Comparison of ENCODE assay signal across 11 mouse cellular contexts in genomic region chr1:90927308-90927707, GRCm38 (mm10). TPM values are rescaled to one million over a fixed set of nuclear protein-coding genes. Genes with fewer than 3 reads are reported as not detected.
A peak's percentile ranks its signal among the peaks of the same experiment; 100 is the strongest.
DNase-seq lines count a peak whose midpoint lies in the region; ATAC-seq and TF ChIP-seq lines count a peak whose summit lies in the region.
"Had no signal": no experiment of that assay in that cellular context is flagged by ENCODE, and none has a peak within 500 bp of the region (broad histone marks: within the 10 kb centered on the region; RNA-seq: fewer than 3 reads in every experiment).

No protein-coding gene starts in this region.

- no peaks in the 10 kb centered on the region for H3K36me3 ChIP-seq in embryonic facial prominence, embryonic 11.5 days (replicated peaks; ENCODE audit: control insufficient read depth, insufficient read depth, low read depth, low read length)
- no peaks in the 10 kb centered on the region for H3K36me3 ChIP-seq in embryonic facial prominence, embryonic 10.5 days (replicated peaks)
- H3K36me3 ChIP-seq in embryonic facial prominence, embryonic 14.5 days (ENCODE audit: control insufficient read depth, insufficient read depth, low read length): no peaks in the 10 kb centered on the region
- no peaks in the 10 kb centered on the region for H3K36me3 ChIP-seq in lung, embryonic 16.5 days (ENCODE audit: control insufficient read depth, insufficient read depth, low read length)
- H3K36me3 ChIP-seq: midbrain, embryonic 13.5 days had no signal

- no peak overlapping the region for H3K4me3 ChIP-seq in embryonic facial prominence, embryonic 11.5 days (ENCODE audit: low read depth, low read length)
- no peak overlapping the region for H3K4me3 ChIP-seq in embryonic facial prominence, embryonic 10.5 days
- no peak overlapping the region for H3K4me3 ChIP-seq in embryonic facial prominence, embryonic 14.5 days (ENCODE audit: low read depth, low read length)
- H3K4me3 ChIP-seq in lung, embryonic 16.5 days (ENCODE audit: low read length): no peak overlapping the region; the same call in 1 of the 2 replicates
- no peak overlapping the region for H3K4me3 ChIP-seq in cerebellum, adult 2 months (replicated peaks; ENCODE audit: insufficient read depth, low read depth, low read length)

- peak; percentile 14 for DNase-seq in embryonic facial prominence, embryonic 11.5 days (ENCODE audit: low spot score)
- no peak for DNase-seq in embryonic facial prominence, embryonic 10.5 days (ENCODE audit: low spot score)
- peak; percentile 86 for DNase-seq in embryonic facial prominence, embryonic 14.5 days (ENCODE audit: low spot score)
- peak; percentile 32 to 35 for DNase-seq in kidney, adult 8-10 months
- DNase-seq in thymus, postnatal 4 days: no peak
- DNase-seq in left cerebral cortex, adult 18-20 months (ENCODE audit: low spot score in 2 of 2): no peak
- DNase-seq in cerebellum, adult 2 months: no peak
- DNase-seq: left cerebral cortex, postnatal 4 days had no signal

- no peak overlapping the region for H3K27ac ChIP-seq in embryonic facial prominence, embryonic 11.5 days (replicated peaks; ENCODE audit: low read depth, low read length)
- H3K27ac ChIP-seq in embryonic facial prominence, embryonic 10.5 days (replicated peaks): no peak overlapping the region
- H3K27ac ChIP-seq in embryonic facial prominence, embryonic 14.5 days (replicated peaks; ENCODE audit: low read depth, low read length): no peak overlapping the region
- peak overlapping the region; percentile 64 for H3K27ac ChIP-seq in lung, embryonic 16.5 days (ENCODE audit: low read length)
- no peak overlapping the region for H3K27ac ChIP-seq in cerebellum, adult 2 months (ENCODE audit: insufficient read depth, low read length)
- H3K27ac ChIP-seq: midbrain, embryonic 13.5 days had no signal

- ATAC-seq in embryonic facial prominence, embryonic 11.5 days (replicated peaks; ENCODE audit: insufficient number of reproducible peaks, low FRiP score, low TSS enrichment, low read depth): no peak
- peak; percentile 74 for ATAC-seq in embryonic facial prominence, embryonic 14.5 days (ENCODE audit: low read depth)
- peak; percentile 69 for ATAC-seq in lung, embryonic 16.5 days (ENCODE audit: low read depth)

- no peak overlapping the region for H3K9ac ChIP-seq in embryonic facial prominence, embryonic 11.5 days (replicated peaks; ENCODE audit: low read length)
- H3K9ac ChIP-seq in embryonic facial prominence, embryonic 14.5 days (ENCODE audit: low read depth, low read length): no peak overlapping the region; the same call in 1 of the 2 replicates
- peak overlapping the region; percentile 57; the same call in 1 of the 2 replicates for H3K9ac ChIP-seq in lung, embryonic 16.5 days (ENCODE audit: low read length)
- H3K9ac ChIP-seq: midbrain, embryonic 13.5 days had no signal

- no peaks in the 10 kb centered on the region for H3K9me3 ChIP-seq in embryonic facial prominence, embryonic 11.5 days (replicated peaks; ENCODE audit: control insufficient read depth, low read length)
- H3K9me3 ChIP-seq in embryonic facial prominence, embryonic 10.5 days: no peaks in the 10 kb centered on the region
- H3K9me3 ChIP-seq in embryonic facial prominence, embryonic 14.5 days (ENCODE audit: control insufficient read depth, low read length): no peaks in the 10 kb centered on the region
- no peaks in the 10 kb centered on the region for H3K9me3 ChIP-seq in lung, embryonic 16.5 days (ENCODE audit: control insufficient read depth, low read length)
- H3K9me3 ChIP-seq: midbrain, embryonic 13.5 days had no signal

- no peak for TF ChIP-seq POLR2A in cerebellum, adult 2 months (IDR thresholded peaks at IDR 0.05; ENCODE audit: borderline replicate concordance, insufficient read depth, low read length)

- H3K4me2 ChIP-seq in embryonic facial prominence, embryonic 11.5 days (ENCODE audit: low read depth, low read length): no peak overlapping the region
- H3K4me2 ChIP-seq in embryonic facial prominence, embryonic 14.5 days (ENCODE audit: low read depth, low read length): peak overlapping the region; percentile 67
- peak overlapping the region; percentile 70 for H3K4me2 ChIP-seq in lung, embryonic 16.5 days (ENCODE audit: low read depth, low read length)

- 45% methylated on average over 15 of the region's 15 CpGs for WGBS in embryonic facial prominence, embryonic 11.5 days
- 53% methylated on average over 15 of the region's 15 CpGs for WGBS in embryonic facial prominence, embryonic 10.5 days
- WGBS in embryonic facial prominence, embryonic 14.5 days: 25% methylated on average over 15 of the region's 15 CpGs
- WGBS in lung, embryonic 16.5 days: 22% methylated on average over 15 of the region's 15 CpGs
- 37% methylated on average over 15 of the region's 15 CpGs for WGBS in cerebellum, adult 2 months

- no peaks in the 10 kb centered on the region; the same call in 1 of the 2 replicates for H3K4me1 ChIP-seq in embryonic facial prominence, embryonic 11.5 days (ENCODE audit: control insufficient read depth, insufficient read depth, low read length)
- peaks cover 14% of the 10 kb centered on the region for H3K4me1 ChIP-seq in embryonic facial prominence, embryonic 10.5 days
- H3K4me1 ChIP-seq in embryonic facial prominence, embryonic 14.5 days (ENCODE audit: control insufficient read depth, insufficient read depth, low read length): peaks cover 9% of the 10 kb centered on the region; the same call in 1 of the 2 replicates
- H3K4me1 ChIP-seq in lung, embryonic 16.5 days (replicated peaks; ENCODE audit: control insufficient read depth, insufficient read depth, low read length): peaks cover 16% of the 10 kb centered on the region
- H3K4me1 ChIP-seq in cerebellum, adult 2 months (ENCODE audit: control insufficient read depth, insufficient read depth, low read length): no peaks in the 10 kb centered on the region

- TF ChIP-seq CTCF in cerebellum, adult 2 months (IDR thresholded peaks at IDR 0.05; ENCODE audit: borderline replicate concordance, insufficient read depth, low read depth, low read length): no peak

- H3K27me3 ChIP-seq in embryonic facial prominence, embryonic 11.5 days (ENCODE audit: control insufficient read depth, insufficient read depth, low read length): peaks cover 5% of the 10 kb centered on the region
- H3K27me3 ChIP-seq in embryonic facial prominence, embryonic 10.5 days (replicated peaks; ENCODE audit: low read depth, poor library complexity, severe bottlenecking): peaks cover 18% of the 10 kb centered on the region
- H3K27me3 ChIP-seq in embryonic facial prominence, embryonic 14.5 days (replicated peaks; ENCODE audit: control insufficient read depth, insufficient read depth, low read length): no peaks in the 10 kb centered on the region
- no peaks in the 10 kb centered on the region for H3K27me3 ChIP-seq in lung, embryonic 16.5 days (ENCODE audit: control insufficient read depth, insufficient read depth, low read depth, low read length)
- H3K27me3 ChIP-seq in cerebellum, adult 2 months (ENCODE audit: control insufficient read depth, insufficient read depth, low read length): no peaks in the 10 kb centered on the region

RNA-seq across cellular contexts. Expression of gene Mlph, which starts 12.4 kb away (rescaled TPM):
- polyA plus RNA-seq in embryonic facial prominence, embryonic 11.5 days (2014; fragmentation: Nextera tagmentation; extraction: Ambion mirVana): 0.07 and 0.31 TPM in 2 replicates
- polyA plus RNA-seq in embryonic facial prominence, embryonic 10.5 days (2016; fragmentation: Nextera tagmentation; extraction: Ambion mirVana): 0.06 and 0.14 TPM in 2 replicates
- polyA plus RNA-seq in embryonic facial prominence, embryonic 14.5 days (2014; fragmentation: Nextera tagmentation; extraction: Ambion mirVana): 0.86 and 1.1 TPM in 2 replicates
- polyA plus RNA-seq in lung, embryonic 16.5 days (2015; fragmentation: Nextera tagmentation; extraction: Ambion mirVana): 1.5 and 2.0 TPM in 2 replicates
- total RNA-seq in left cerebral cortex, adult 18-20 months (2021): 1 to 10 TPM; 1.9 to 2.7 TPM
- 2.5 and 3.3 TPM in 2 replicates for polyA plus RNA-seq in cerebellum, adult 2 months (2012; rRNA removed)

RNA-seq across cellular contexts. Expression of gene Prlh, which starts 25.6 kb away (rescaled TPM):
- polyA plus RNA-seq in embryonic facial prominence, embryonic 11.5 days (2014; fragmentation: Nextera tagmentation; extraction: Ambion mirVana): not detected in 2 replicates
- polyA plus RNA-seq in embryonic facial prominence, embryonic 10.5 days (2016; fragmentation: Nextera tagmentation; extraction: Ambion mirVana): not detected in 2 replicates
- not detected in 2 replicates for polyA plus RNA-seq in embryonic facial prominence, embryonic 14.5 days (2014; fragmentation: Nextera tagmentation; extraction: Ambion mirVana)
- not detected in 2 replicates for polyA plus RNA-seq in lung, embryonic 16.5 days (2015; fragmentation: Nextera tagmentation; extraction: Ambion mirVana)
- not detected for total RNA-seq in left cerebral cortex, adult 18-20 months (2021)
- polyA plus RNA-seq in cerebellum, adult 2 months (2012; rRNA removed): 1.1 TPM in 1 of 2 replicates, not detected in the other
- total RNA-seq: hematopoietic stem cell, adult 5-6 weeks; left cerebral cortex, postnatal 4 days had no signal
- polyA plus RNA-seq: midbrain, embryonic 13.5 days had no signal

RNA-seq across cellular contexts. Expression of gene Rab17, which starts 42.2 kb away (rescaled TPM):
- polyA plus RNA-seq in embryonic facial prominence, embryonic 11.5 days (2014; fragmentation: Nextera tagmentation; extraction: Ambion mirVana): 0.64 and 0.70 TPM in 2 replicates
- polyA plus RNA-seq in embryonic facial prominence, embryonic 10.5 days (2016; fragmentation: Nextera tagmentation; extraction: Ambion mirVana): 0.39 and 0.44 TPM in 2 replicates
- polyA plus RNA-seq in embryonic facial prominence, embryonic 14.5 days (2014; fragmentation: Nextera tagmentation; extraction: Ambion mirVana): 2.4 and 2.5 TPM in 2 replicates
- 3.1 and 3.8 TPM in 2 replicates for polyA plus RNA-seq in lung, embryonic 16.5 days (2015; fragmentation: Nextera tagmentation; extraction: Ambion mirVana)
- total RNA-seq in left cerebral cortex, adult 18-20 months (2021): not detected
- not detected in 2 replicates for polyA plus RNA-seq in cerebellum, adult 2 months (2012; rRNA removed)
- total RNA-seq: left cerebral cortex, postnatal 4 days had no signal
- polyA plus RNA-seq: midbrain, embryonic 13.5 days had no signal

Comparison
In these comparisons a context has a peak if more than half of its experiments do, and no peak if none do; other contexts are left out.
1. DNase-seq: peak in embryonic facial prominence, embryonic 11.5 days (single experiment), embryonic facial prominence, embryonic 14.5 days (single experiment) and kidney, adult 8-10 months (2 of 2); none in embryonic facial prominence, embryonic 10.5 days (single experiment), thymus, postnatal 4 days (single experiment), left cerebral cortex, adult 18-20 months (0 of 2) and cerebellum, adult 2 months (0 of 2).